Mouse (Mus musculus) intestine, embryonic 15.5 days (tissue): ENCODE measurements at regions not wholly inside any gene's neighbourhood (a gene's known extent, or its start where the extent isn't known, plus 50 kb on each side); places are given as distances from the start of the nearest gene placed in this dataset.

Experiments
- ATAC-seq: fragments of 200-750 bp; cut with Nextera tagmentation; 2 replicates; pipeline ENCODE4 v1.8.0; 2017; ENCODE audit warnings: moderate TSS enrichment, moderate library complexity
- H3K27ac ChIP-seq: fragments of 300-500 bp; sonication (generic); 2 replicates; pipeline ENCODE4 v1.5.1; 2015; ENCODE audit warnings: mild to moderate bottlenecking, inconsistent platforms
- H3K27me3 ChIP-seq: fragments of 300-500 bp; sonication (generic); replicated peaks from 2 replicates; pipeline ENCODE4 v1.6.1; 2015; ENCODE audit warnings: inconsistent platforms
- H3K36me3 ChIP-seq: fragments of 300-500 bp; sonication (generic); 2 replicates; pipeline ENCODE4 v1.6.1; 2015; ENCODE audit warnings: inconsistent platforms
- H3K4me1 ChIP-seq: fragments of 300-500 bp; sonication (generic); replicated peaks from 2 replicates; pipeline ENCODE4 v1.6.1; 2015; ENCODE audit warnings: inconsistent platforms
- H3K4me2 ChIP-seq: fragments of 300-500 bp; sonication (generic); replicated peaks from 2 replicates; pipeline ENCODE4 v1.6.1; 2015; ENCODE audit warnings: mild to moderate bottlenecking, inconsistent platforms
- H3K4me3 ChIP-seq: fragments of 300-500 bp; sonication (generic); replicated peaks from 2 replicates; pipeline ENCODE4 v1.5.1; 2015; ENCODE audit warnings: inconsistent platforms
- H3K9ac ChIP-seq: fragments of 300-500 bp; sonication (generic); 2 replicates; pipeline ENCODE4 v1.6.1; 2015; ENCODE audit warnings: inconsistent platforms
- H3K9me3 ChIP-seq: fragments of 300-500 bp; sonication (generic); 2 replicates; pipeline ENCODE4 v1.6.1; 2016; ENCODE audit warnings: inconsistent platforms
- WGBS: fragments of 180-500 bp; shearing (Covaris S2); methylation state at CpG from one replicate; pipeline ENCODE4 v1.1.7; 2015; 5-methylcytosine and 5-hydroxymethylcytosine counted together

DNA sequence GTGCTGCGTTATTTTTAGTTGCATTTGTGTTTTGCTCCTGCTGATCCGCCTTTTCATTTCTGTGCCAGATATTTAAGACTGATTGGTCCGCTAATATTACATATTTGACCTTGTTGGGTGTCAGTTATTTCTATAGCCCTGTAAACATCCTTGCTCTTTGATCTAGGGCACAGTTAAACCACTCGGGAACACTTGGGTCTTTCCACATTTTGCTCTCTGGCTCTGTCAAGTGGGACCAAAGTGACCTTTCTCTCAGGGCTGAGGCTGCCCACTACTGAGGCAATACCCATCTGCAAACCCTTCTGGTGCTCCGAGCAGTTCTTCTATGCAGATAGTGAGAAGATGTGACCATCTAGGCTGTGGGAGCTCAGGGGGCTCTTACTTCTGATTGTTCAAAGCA is 206.7 kb downstream of the Irs2 start:
- Histone ChIP-seq H3K4me3 (no peak overlapping the region), H3K4me1 (peaks cover 6% of the 10 kb centered on the region; the same call in 1 of the 2 replicates), H3K4me2 (no peak overlapping the region), H3K9ac (no peak overlapping the region), H3K9me3 (no peaks in the 10 kb centered on the region), H3K27ac (no peak overlapping the region), H3K27me3 (no peaks in the 10 kb centered on the region), H3K36me3 (no peaks in the 10 kb centered on the region)
- ATAC-seq, result no peak
- 72% methylated on average over 5 of the region's 5 CpGs for WGBS

- ATAC-seq, result no peak
- H3K27me3 ChIP-seq, result no peaks in the 10 kb centered on the region
- H3K4me2 ChIP-seq, result no peak overlapping the region
- H3K9ac ChIP-seq, result no peak overlapping the region
- 0 out of 2 replicates have a peak, but pooled peaks cover 2% of the 10 kb centered on the region for H3K4me1 ChIP-seq
- no peaks in the 10 kb centered on the region for H3K9me3 ChIP-seq
- WGBS, result 97% methylated on average over 1 of the region's 1 CpGs
- no peak overlapping the region for H3K4me3 ChIP-seq
- H3K27ac ChIP-seq, result no peak overlapping the region
- H3K36me3 ChIP-seq, result no peaks in the 10 kb centered on the region
Observed at GRCm38 (mm10) chr8:10798444-10798843, 209.8 kb downstream of the Irs2 start.

DNA sequence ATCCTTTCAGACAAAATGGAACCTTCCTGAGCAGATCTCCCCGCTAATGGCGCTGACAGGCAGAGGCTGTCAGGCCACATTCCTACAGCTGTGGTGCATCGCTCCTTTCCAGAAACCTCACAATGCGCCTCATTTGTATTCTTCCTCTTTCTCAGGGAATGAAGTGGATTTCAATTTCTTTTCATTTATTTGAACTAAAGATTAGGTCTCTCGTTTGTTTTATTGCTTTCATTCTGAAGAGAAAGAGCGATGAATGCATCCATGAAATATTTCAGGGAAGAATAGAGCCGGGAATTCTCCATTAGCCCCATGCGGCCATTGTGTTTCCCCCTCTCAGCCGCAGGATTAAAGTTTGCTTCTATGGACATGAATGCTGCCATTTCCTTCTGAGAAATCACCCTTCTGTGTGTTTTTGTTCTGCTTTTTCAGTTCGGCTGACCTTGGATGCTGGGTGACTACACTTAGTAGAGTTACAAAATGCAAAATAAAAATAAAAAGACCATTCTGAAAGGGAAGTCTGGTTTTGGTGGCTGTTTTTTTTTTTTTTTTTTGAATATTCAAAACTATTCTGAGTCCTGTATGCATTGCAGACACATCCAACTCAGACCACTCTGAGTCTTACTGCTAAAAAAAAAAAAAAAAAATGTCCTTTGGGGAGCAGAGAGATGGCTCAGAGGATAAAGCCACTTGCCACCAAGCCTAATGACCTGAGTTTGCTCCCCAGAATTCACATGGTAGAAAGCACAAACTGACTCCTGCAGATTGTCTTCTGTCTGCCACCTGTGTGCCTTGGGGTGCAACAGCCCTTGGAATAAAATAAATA is 213.7 kb downstream of the Irs2 start:
- Histone ChIP-seq H3K4me3 (no peak overlapping the region), H3K9me3 (no peaks in the 10 kb centered on the region), H3K36me3 (no peaks in the 10 kb centered on the region), H3K4me1 (no peaks in the 10 kb centered on the region), H3K27me3 (no peaks in the 10 kb centered on the region), H3K4me2 (no peak overlapping the region), H3K27ac (no peak overlapping the region), H3K9ac (no peak overlapping the region)
- 65% methylated on average over 10 of the region's 10 CpGs for WGBS
- no peak for ATAC-seq

DNA sequence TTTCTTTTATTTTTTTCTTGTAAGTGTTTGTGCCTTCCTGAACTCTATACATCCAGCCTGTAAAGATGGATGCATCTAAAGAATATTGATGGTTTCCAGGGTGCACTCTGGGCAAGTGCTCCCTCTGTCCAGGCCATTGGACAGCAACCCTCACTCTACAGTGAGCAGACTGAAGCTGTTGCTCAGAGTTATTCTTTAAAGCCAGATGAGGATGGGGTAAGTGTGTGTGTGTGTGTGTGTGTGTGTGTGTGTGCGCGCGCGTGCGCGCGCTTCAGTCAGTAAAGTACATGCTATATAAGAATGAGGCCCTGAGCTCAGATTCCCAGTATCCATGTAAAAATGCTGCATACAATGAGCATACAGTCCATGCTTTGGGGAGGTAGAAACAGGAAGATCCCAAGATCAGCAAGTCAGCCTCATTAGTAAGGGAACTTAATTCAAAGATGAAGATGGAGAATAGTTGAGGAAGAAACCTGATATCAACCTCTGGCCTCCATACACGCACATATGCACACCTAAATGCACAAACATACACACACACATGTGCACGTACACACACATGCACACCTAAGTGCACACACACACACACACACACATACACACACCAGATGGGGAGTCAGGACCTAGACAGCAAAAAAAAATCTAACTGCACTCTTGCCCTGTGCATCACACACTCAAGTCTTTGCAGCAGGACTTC is 214.4 kb downstream of the Irs2 start:
- H3K4me1 ChIP-seq, result no peaks in the 10 kb centered on the region
- 93% methylated on average over 9 of the region's 9 CpGs for WGBS
- ATAC-seq, result no peak

GRCm38 (mm10) chr8:10788496-10789200 is 219.6 kb downstream of the Irs2 start:
- WGBS, result 63% methylated on average over 8 of the region's 8 CpGs
- Histone ChIP-seq H3K4me3 (no peak overlapping the region), H3K27ac (no peak overlapping the region), H3K4me2 (no peak overlapping the region), H3K27me3 (no peaks in the 10 kb centered on the region), H3K4me1 (0 out of 2 replicates have a peak, but pooled peaks cover 3% of the 10 kb centered on the region), H3K9me3 (no peaks in the 10 kb centered on the region), H3K36me3 (no peaks in the 10 kb centered on the region), H3K9ac (no peak overlapping the region)
- no peak for ATAC-seq

More for the DNA sequence above, 214.4 kb downstream of the Irs2 start:
- no peak overlapping the region for H3K27ac ChIP-seq
- no peaks in the 10 kb centered on the region for H3K27me3 ChIP-seq
- H3K4me2 ChIP-seq, result no peak overlapping the region
- no peak overlapping the region for H3K9ac ChIP-seq
- H3K36me3 ChIP-seq, result no peaks in the 10 kb centered on the region
- no peak overlapping the region for H3K4me3 ChIP-seq
- no peaks in the 10 kb centered on the region for H3K9me3 ChIP-seq

GRCm38 (mm10) chr8:10785801-10786200 is 222.5 kb downstream of the Irs2 start:
- H3K4me1 ChIP-seq, result 0 out of 2 replicates have a peak, but pooled peaks cover 3% of the 10 kb centered on the region
- H3K4me2 ChIP-seq, result no peak overlapping the region
- H3K27ac ChIP-seq, result no peak overlapping the region
- H3K9ac ChIP-seq, result no peak overlapping the region
- no peak for ATAC-seq
- WGBS, result 48% methylated on average over 4 of the region's 4 CpGs
- no peak overlapping the region for H3K4me3 ChIP-seq
- H3K9me3 ChIP-seq, result no peaks in the 10 kb centered on the region
- no peaks in the 10 kb centered on the region for H3K27me3 ChIP-seq
- H3K36me3 ChIP-seq, result no peaks in the 10 kb centered on the region

- WGBS, result 92% methylated on average over 4 of the region's 4 CpGs
- Histone ChIP-seq H3K36me3 (no peaks in the 10 kb centered on the region), H3K9ac (no peak overlapping the region), H3K27me3 (no peaks in the 10 kb centered on the region), H3K4me2 (no peak overlapping the region), H3K4me3 (no peak overlapping the region), H3K4me1 (0 out of 2 replicates have a peak, but pooled peaks cover 3% of the 10 kb centered on the region), H3K9me3 (no peaks in the 10 kb centered on the region), H3K27ac (no peak overlapping the region)
- no peak for ATAC-seq
Observed at GRCm38 (mm10) chr8:10785311-10785710, 222.9 kb downstream of the Irs2 start.

DNA sequence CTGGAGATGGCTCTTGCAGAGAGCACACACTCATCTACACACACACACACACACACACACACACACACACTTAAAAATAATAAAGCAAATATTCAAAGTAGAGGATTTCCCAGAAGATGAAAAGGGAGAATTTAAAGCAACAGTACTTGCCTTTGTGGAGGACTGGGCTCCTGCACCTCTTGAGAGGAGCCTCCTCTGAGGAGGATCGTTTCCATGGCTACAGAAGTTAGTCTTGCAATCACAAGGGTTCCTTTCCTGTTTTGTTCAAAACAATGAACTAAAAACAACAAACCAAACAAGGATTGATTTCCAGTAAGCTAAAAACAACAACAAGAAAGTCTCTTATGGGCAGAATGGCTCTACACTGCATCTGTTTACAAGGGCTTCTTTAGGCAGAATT is 223.8 kb downstream of the Irs2 start:
- Histone ChIP-seq H3K4me2 (no peak overlapping the region), H3K9ac (no peak overlapping the region), H3K9me3 (no peaks in the 10 kb centered on the region), H3K27me3 (no peaks in the 10 kb centered on the region), H3K27ac (no peak overlapping the region), H3K4me3 (no peak overlapping the region), H3K4me1 (0 out of 2 replicates have a peak, but pooled peaks cover 3% of the 10 kb centered on the region), H3K36me3 (no peaks in the 10 kb centered on the region)
- no peak for ATAC-seq
- 47% methylated on average over 1 of the region's 1 CpGs for WGBS

DNA sequence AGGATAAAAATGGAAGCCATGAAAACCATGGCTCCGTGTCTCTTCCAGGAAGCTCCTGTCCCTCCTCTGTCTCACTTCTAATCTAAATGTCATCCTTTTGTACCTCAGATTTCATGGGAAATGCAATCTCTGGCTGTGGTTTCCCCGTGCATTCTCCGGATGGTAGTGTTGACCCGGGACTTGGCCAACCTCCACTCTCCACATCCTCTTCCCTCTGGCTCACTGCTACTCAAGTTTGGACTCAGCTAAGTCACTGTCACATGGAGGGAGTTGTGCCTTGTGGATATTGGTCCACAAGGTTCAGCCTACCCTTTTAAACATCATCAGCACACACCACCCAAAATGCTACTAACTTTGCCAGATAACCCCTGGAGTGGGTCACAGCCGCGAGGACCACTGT is 226.4 kb downstream of the Irs2 start:
- 0 out of 2 replicates have a peak, but pooled peaks cover 3% of the 10 kb centered on the region for H3K4me1 ChIP-seq
- no peak overlapping the region for H3K4me3 ChIP-seq
- H3K9ac ChIP-seq, result no peak overlapping the region
- H3K27me3 ChIP-seq, result no peaks in the 10 kb centered on the region
- H3K27ac ChIP-seq, result no peak overlapping the region
- no peak overlapping the region for H3K4me2 ChIP-seq
- ATAC-seq, result no peak
- no peaks in the 10 kb centered on the region for H3K36me3 ChIP-seq
- WGBS, result 96% methylated on average over 6 of the region's 6 CpGs
- H3K9me3 ChIP-seq, result no peaks in the 10 kb centered on the region

DNA sequence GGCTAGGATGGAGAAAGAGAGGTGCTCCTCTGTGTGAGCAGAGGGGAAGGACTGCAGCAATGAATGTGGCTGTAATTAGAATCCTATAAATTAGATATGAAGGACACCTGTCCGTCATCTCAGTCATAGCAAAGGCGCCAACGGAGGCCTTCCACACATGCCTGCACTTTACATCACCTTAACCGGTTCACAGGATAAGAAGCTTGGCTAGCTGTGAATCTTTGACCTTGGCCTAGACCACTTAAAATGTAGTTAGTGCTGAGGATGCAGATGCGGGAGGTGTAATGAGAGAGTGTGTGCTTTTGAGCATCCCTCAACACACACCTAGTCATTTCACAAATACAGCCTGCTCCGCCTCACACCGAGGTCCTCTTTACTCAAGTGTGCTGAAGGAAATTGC is 228.6 kb downstream of the Irs2 start:
- no peak for ATAC-seq
- Histone ChIP-seq H3K4me3 (no peak overlapping the region), H3K9me3 (no peaks in the 10 kb centered on the region), H3K27ac (no peak overlapping the region), H3K4me1 (no peaks in the 10 kb centered on the region), H3K36me3 (no peaks in the 10 kb centered on the region), H3K27me3 (no peaks in the 10 kb centered on the region), H3K9ac (no peak overlapping the region), H3K4me2 (no peak overlapping the region)
- WGBS, result 90% methylated on average over 7 of the region's 7 CpGs

DNA sequence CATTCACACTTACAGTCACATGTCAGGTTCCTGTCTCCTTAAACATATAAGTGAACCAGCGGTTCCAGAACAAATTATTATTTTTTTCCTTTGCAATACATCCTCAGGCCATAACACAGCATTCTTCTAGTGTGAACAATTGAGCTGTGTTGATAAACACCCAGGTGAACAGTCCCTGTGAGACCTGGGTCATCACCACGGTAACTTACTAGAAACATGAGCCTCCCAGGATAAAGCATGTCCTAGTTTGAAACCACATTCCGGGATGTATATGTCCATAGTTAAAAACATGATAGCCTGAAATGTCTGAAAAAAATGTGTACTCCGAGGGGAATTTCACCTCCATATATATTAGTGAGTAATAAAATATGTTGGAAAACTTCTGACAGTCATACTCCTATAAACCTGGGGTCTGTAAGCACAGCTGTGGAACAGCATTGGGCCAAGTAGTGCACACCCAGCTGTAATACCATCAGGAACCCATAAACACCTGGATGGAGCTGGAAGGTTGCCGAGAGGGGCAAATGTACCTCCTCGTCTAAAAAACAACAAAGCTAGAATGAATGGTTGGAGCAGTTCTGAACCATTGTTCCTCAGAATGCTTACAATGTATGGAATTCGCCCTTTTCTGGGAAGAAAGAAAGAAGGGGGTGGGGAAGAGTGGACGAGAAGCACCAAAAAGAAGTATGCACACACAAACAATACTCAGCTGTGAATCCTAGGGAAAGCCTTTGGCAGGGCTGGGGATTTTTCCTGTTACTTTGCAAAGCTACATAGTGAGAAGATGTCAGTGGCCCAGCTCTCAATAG is 232.9 kb downstream of the Irs2 start:
- 61% methylated on average over 8 of the region's 8 CpGs for WGBS
- Histone ChIP-seq H3K4me3 (no peak overlapping the region), H3K4me1 (no peaks in the 10 kb centered on the region), H3K9me3 (no peaks in the 10 kb centered on the region), H3K27me3 (no peaks in the 10 kb centered on the region), H3K27ac (no peak overlapping the region), H3K4me2 (no peak overlapping the region), H3K9ac (no peak overlapping the region), H3K36me3 (no peaks in the 10 kb centered on the region)
- ATAC-seq, result no peak

DNA sequence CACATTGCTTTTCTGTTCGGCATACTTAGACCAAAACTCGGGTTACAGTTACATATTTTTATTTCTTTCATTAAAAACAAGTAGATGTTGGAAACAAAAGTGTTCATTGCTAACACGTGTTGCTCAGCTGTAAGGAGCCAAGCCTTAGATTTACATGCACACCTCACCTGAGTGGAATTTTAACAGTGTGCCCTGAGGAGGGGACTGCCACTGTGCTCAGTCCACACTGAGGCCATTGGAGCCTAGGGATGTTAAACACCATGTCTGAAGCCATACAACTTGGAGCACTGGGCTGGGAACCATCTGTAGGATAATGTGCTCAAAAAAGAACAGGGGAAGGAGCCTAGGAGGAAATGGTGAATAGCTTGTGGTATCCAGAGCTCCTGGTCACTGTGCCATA is 233.5 kb downstream of the Irs2 start:
- Histone ChIP-seq H3K27ac (no peak overlapping the region), H3K9ac (no peak overlapping the region), H3K4me3 (no peak overlapping the region), H3K4me1 (no peaks in the 10 kb centered on the region), H3K36me3 (no peaks in the 10 kb centered on the region), H3K9me3 (no peaks in the 10 kb centered on the region), H3K27me3 (no peaks in the 10 kb centered on the region), H3K4me2 (no peak overlapping the region)
- 91% methylated on average over 3 of the region's 3 CpGs for WGBS
- ATAC-seq, result no peak
